Comparison of ENCODE assay signal across 19 mouse cellular contexts in the genomic region with DNA sequence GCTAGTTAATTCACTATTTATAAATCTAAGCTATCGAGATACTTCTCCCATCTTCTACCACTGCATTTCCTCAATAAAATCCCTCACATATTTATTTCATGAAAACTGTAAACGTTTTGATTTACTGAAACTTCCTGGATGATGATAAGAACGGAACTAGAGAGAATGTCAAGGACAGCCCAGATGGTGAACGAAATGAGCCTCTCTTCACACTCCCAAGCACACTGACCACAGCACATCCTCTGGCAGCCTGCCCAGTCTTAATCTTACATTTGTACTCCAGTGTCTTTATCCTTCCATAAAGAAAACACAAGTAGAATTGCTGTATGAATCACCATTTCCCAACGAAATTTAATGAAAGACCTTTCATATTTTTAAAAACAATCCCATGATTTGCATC. TPM values are rescaled to one million over a fixed set of nuclear protein-coding genes. Genes with fewer than 3 reads are reported as not detected.
DNase-seq lines count a peak whose midpoint lies in the region; ATAC-seq and TF ChIP-seq lines count a peak whose summit lies in the region.
"Not testable (repeated sequence)": the region's sequence is repeated elsewhere in the genome, so short reads cannot be mapped to it uniquely, and the experiment has no call there.
"Had no signal": no experiment of that assay in that cellular context is flagged by ENCODE, and none has a peak within 500 bp of the region (broad histone marks: within the 10 kb centered on the region; RNA-seq: fewer than 3 reads in every experiment).

No protein-coding gene starts in this region.

- not testable (repeated sequence) for H3K36me3 ChIP-seq in lung, embryonic 14.5 days (ENCODE audit: insufficient read depth)

- WGBS in lung, embryonic 14.5 days: 24% methylated on average over 5 of the region's 5 CpGs

- not testable (repeated sequence) for H3K27me3 ChIP-seq in lung, embryonic 14.5 days (ENCODE audit: insufficient read depth, low read length)

- not testable (repeated sequence) for H3K9me3 ChIP-seq in lung, embryonic 14.5 days (ENCODE audit: low read depth, low read length)

- H3K27ac ChIP-seq in lung, embryonic 14.5 days (ENCODE audit: low read depth): not testable (repeated sequence)

- H3K4me1 ChIP-seq in lung, embryonic 14.5 days (ENCODE audit: insufficient read depth): not testable (repeated sequence)

- not testable (repeated sequence) for H3K9ac ChIP-seq in lung, embryonic 14.5 days

- H3K4me2 ChIP-seq in lung, embryonic 14.5 days: not testable (repeated sequence)

- peak; percentile 75; the same call in 1 of the 2 replicates for ATAC-seq in lung, embryonic 14.5 days (ENCODE audit: insufficient read depth)

- peak; percentile 84 for DNase-seq in 416B (ENCODE audit: low read depth)
- peak; percentile 19 for DNase-seq in adrenal gland, adult 2 months
- peak; percentile 12 for DNase-seq in adrenal gland, postnatal 10 days
- peak; percentile 12 to 14 for DNase-seq in adrenal gland, postnatal 36 days
- peak; percentile 15 for DNase-seq in lung, embryonic 14.5 days

- not testable (repeated sequence) for H3K4me3 ChIP-seq in lung, embryonic 14.5 days (ENCODE audit: low read depth, low read length)

- not testable (repeated sequence) for TF ChIP-seq CTCF in lung, embryonic 14.5 days (IDR thresholded peaks at IDR 0.05; ENCODE audit: low read depth)

RNA-seq across cellular contexts. Expression of a gene that starts 3.2 kb away (rescaled TPM):
- total RNA-seq in adrenal gland, adult 2 months (2021): not detected
- polyA plus RNA-seq in adrenal gland, adult 2 months (2012; rRNA removed): not detected in 2 replicates
- total RNA-seq in adrenal gland, postnatal 10 days (2021): not detected
- not detected for total RNA-seq in adrenal gland, postnatal 36 days (2021)
- not detected in 2 replicates for polyA plus RNA-seq in lung, embryonic 14.5 days (2014; fragmentation: Nextera tagmentation; extraction: Ambion mirVana)
- total RNA-seq: adrenal gland, adult 18-20 months; adrenal gland, postnatal 4 days; ES-E14; forebrain, postnatal 0 days; MEL had no signal
- polyA plus RNA-seq: C2C12; cerebellum, adult 2 months; cortical plate, adult 2 months; embryonic facial prominence, embryonic 10.5 days; embryonic facial prominence, embryonic 12.5 days; embryonic facial prominence, embryonic 14.5 days; forebrain, embryonic 11.5 days; forebrain, embryonic 13.5 days; forebrain, embryonic 15.5 days; forebrain, postnatal 0 days had no signal

RNA-seq across cellular contexts. Expression of a gene that starts 12.3 kb away (rescaled TPM):
- not detected for total RNA-seq in adrenal gland, adult 2 months (2021)
- not detected in 2 replicates for polyA plus RNA-seq in adrenal gland, adult 2 months (2012; rRNA removed)
- total RNA-seq in adrenal gland, postnatal 10 days (2021): not detected
- not detected for total RNA-seq in adrenal gland, postnatal 36 days (2021)
- not detected in 2 replicates for polyA plus RNA-seq in lung, embryonic 14.5 days (2014; fragmentation: Nextera tagmentation; extraction: Ambion mirVana)
- total RNA-seq: adrenal gland, adult 18-20 months; adrenal gland, postnatal 4 days; ES-E14; forebrain, postnatal 0 days; MEL had no signal
- polyA plus RNA-seq: C2C12; cerebellum, adult 2 months; cortical plate, adult 2 months; embryonic facial prominence, embryonic 10.5 days; embryonic facial prominence, embryonic 12.5 days; embryonic facial prominence, embryonic 14.5 days; forebrain, embryonic 11.5 days; forebrain, embryonic 13.5 days; forebrain, embryonic 15.5 days; forebrain, postnatal 0 days had no signal

RNA-seq across cellular contexts. Expression of a gene that starts 18.9 kb away (rescaled TPM):
- total RNA-seq in adrenal gland, adult 2 months (2021): not detected
- polyA plus RNA-seq in adrenal gland, adult 2 months (2012; rRNA removed): not detected in 2 replicates
- total RNA-seq in adrenal gland, postnatal 10 days (2021): not detected
- total RNA-seq in adrenal gland, postnatal 36 days (2021): not detected
- not detected in 2 replicates for polyA plus RNA-seq in lung, embryonic 14.5 days (2014; fragmentation: Nextera tagmentation; extraction: Ambion mirVana)
- total RNA-seq: adrenal gland, adult 18-20 months; adrenal gland, postnatal 4 days; ES-E14; forebrain, postnatal 0 days; MEL had no signal
- polyA plus RNA-seq: C2C12; cerebellum, adult 2 months; cortical plate, adult 2 months; embryonic facial prominence, embryonic 10.5 days; embryonic facial prominence, embryonic 12.5 days; embryonic facial prominence, embryonic 14.5 days; forebrain, embryonic 11.5 days; forebrain, embryonic 13.5 days; forebrain, embryonic 15.5 days; forebrain, postnatal 0 days had no signal

RNA-seq across cellular contexts. Expression of a gene that starts 30.7 kb away (rescaled TPM):
- not detected for total RNA-seq in adrenal gland, adult 2 months (2021)
- not detected in 2 replicates for polyA plus RNA-seq in adrenal gland, adult 2 months (2012; rRNA removed)
- total RNA-seq in adrenal gland, postnatal 10 days (2021): not detected
- not detected for total RNA-seq in adrenal gland, postnatal 36 days (2021)
- not detected in 2 replicates for polyA plus RNA-seq in lung, embryonic 14.5 days (2014; fragmentation: Nextera tagmentation; extraction: Ambion mirVana)
- total RNA-seq: adrenal gland, adult 18-20 months; adrenal gland, postnatal 4 days; ES-E14; forebrain, postnatal 0 days; MEL had no signal
- polyA plus RNA-seq: C2C12; cerebellum, adult 2 months; cortical plate, adult 2 months; embryonic facial prominence, embryonic 10.5 days; embryonic facial prominence, embryonic 12.5 days; embryonic facial prominence, embryonic 14.5 days; forebrain, embryonic 11.5 days; forebrain, embryonic 13.5 days; forebrain, embryonic 15.5 days; forebrain, postnatal 0 days had no signal

RNA-seq across cellular contexts. Expression of a gene that starts 38.3 kb away (rescaled TPM):
- not detected for total RNA-seq in adrenal gland, adult 2 months (2021)
- not detected in 2 replicates for polyA plus RNA-seq in adrenal gland, adult 2 months (2012; rRNA removed)
- not detected for total RNA-seq in adrenal gland, postnatal 10 days (2021)
- not detected for total RNA-seq in adrenal gland, postnatal 36 days (2021)
- not detected in 2 replicates for polyA plus RNA-seq in lung, embryonic 14.5 days (2014; fragmentation: Nextera tagmentation; extraction: Ambion mirVana)
- total RNA-seq: adrenal gland, adult 18-20 months; adrenal gland, postnatal 4 days; ES-E14; forebrain, postnatal 0 days had no signal
- polyA plus RNA-seq: C2C12; cerebellum, adult 2 months; cortical plate, adult 2 months; embryonic facial prominence, embryonic 10.5 days; embryonic facial prominence, embryonic 12.5 days; embryonic facial prominence, embryonic 14.5 days; forebrain, embryonic 11.5 days; forebrain, embryonic 13.5 days; forebrain, embryonic 15.5 days; forebrain, postnatal 0 days had no signal

Comparison
In these comparisons a context has a peak if more than half of its experiments do, and no peak if none do; other contexts are left out.
1. DNase-seq: peak in every context shown above with its lines; median percentile 84 in 416B; 19 in adrenal gland, adult 2 months; 15 in lung, embryonic 14.5 days; 13 in adrenal gland, postnatal 36 days; 12 in adrenal gland, postnatal 10 days.